Mouse (Mus musculus) cerebellum, postnatal 36 days (tissue): Measurements from ENCODE around the gene Ctrl.
"Not testable (repeated sequence)": the region's sequence is repeated elsewhere in the genome, so short reads cannot be mapped to it uniquely, and the experiment has no call there.

ENCODE experiments used
- DNase-seq, 2 experiments: peaks; one replicate each; pipeline ENCODE4 v3.0.0; 2021 to 2022; ENCODE audit warnings: mixed read lengths in 2 of 2

Ctrl gene

DNA sequence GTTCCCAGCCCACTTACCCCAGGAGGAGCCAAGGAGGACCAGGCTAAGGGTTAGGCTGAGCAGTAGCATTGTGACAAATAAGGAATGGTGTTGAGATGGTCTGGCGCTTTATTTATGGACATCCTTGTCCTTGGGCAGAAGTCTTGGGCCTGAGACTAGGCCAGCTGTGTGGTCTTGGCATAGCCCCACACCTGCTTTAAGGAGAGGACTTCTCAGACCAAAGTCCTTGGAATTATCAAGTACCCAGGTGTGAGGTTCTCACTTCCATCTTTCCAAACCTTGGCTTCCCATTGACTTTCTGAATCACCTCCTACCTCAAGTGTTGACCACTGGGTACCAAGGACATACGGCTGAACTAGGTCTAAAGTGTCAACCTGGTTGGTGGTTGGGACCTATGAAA is at the start of gene Ctrl:
TSS of gene Ctrl (minus strand) at position 101 of the 400 bp plus-strand sequence.
- no peak for DNase-seq

DNA sequence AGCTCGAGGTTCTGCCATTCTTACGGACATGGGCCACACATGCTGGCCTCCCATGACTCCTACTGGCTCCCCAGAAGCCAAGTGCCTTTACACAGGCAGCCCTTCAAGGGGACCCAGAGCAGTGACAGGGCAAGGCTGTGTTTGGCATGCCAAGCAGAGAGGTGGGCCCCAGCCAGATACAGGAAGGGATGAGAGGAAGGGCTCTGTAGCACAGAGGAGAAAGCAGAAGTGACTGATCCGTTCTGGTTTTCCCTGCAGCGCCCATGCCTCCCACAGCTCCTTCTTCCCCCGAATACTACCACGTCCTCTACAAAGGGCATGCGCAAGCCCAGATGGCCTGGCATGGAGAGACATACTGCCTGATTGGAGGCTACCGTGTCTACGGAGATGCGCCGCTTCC is 49.7 kb upstream of the Ctrl start:
- DNase-seq = not testable (repeated sequence)

DNA sequence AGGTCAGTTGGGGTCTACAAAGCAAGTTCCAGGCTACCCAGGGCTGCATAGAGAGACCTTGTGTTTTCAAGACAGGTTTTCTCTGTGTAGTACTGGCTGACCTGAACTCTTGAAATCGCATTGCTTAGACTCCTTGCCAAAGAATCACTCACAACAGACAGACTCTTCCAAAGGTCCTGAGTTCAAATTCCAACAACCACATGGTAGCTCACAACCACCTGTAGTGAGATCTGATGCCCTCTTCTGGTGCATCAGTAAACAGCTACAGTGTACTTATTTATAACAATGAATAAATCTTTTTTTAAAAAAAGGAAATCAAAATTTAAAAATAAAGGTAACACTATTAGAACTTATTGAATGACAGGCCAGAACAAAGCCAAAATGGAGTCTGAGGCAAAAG is 47.5 kb upstream of the Ctrl start:
- no peak for DNase-seq

GRCm38 (mm10) chr8:105979325-105979724 is 45.7 kb upstream of the Ctrl start, which contains the start of gene Dpep3:
Gene Dpep3 (minus strand): TSS chr8:105979429.
- no peak for DNase-seq

DNA sequence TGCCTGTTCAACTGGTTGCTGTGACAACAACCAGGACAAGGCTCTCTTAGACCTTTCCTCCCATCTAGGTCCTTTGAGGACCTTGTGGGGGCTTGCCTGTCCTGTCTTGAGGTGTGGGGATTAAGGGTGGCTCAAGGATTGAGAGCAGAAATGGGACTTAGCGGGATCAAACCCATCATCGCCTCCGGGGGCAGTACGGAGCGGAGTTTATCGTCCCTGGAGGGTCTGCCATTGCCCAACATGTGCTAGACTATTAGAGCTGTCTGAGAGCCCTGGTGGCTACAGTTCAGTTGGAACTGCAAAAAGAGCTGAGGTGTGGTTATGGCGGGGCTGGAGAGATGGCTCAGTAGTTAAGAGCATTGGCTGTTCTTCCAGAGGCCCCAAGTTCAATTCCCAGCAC is 41.7 kb upstream of the Ctrl start:
- no peak for DNase-seq

- no peak for DNase-seq
These were observed 37.5 kb upstream of the Ctrl start for GRCm38 (mm10) chr8:105971019-105971720.

DNA sequence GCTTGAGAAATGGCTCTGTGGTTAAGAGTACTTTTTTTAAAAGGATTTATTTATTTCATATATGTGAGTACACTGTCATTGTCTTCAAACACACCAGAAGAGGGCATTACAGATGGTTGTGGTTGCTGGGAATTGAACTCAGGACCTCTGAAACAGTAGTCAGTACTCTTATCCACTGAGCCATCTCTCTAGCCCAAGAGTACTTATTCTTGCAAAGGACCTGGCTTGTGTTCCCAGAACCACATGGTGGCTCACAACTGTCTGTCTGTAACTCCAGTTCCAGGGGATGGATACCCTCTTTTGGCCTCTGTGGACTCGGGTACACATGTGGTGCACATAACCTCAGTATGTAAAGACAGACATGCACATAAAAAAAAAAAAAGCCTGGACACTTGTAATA is 35.7 kb upstream of the Ctrl start:
- DNase-seq = no peak

- no peak for DNase-seq
These were observed 33.1 kb upstream of the Ctrl start for GRCm38 (mm10) chr8:105966692-105967311.

- peak in 1 of 2 experiments; percentile 27 for DNase-seq
These were observed 32.3 kb upstream of the Ctrl start, which contains the start of gene Slc12a4 for GRCm38 (mm10) chr8:105965905-105966341. Gene Slc12a4 (minus strand): TSS chr8:105966097.

DNA sequence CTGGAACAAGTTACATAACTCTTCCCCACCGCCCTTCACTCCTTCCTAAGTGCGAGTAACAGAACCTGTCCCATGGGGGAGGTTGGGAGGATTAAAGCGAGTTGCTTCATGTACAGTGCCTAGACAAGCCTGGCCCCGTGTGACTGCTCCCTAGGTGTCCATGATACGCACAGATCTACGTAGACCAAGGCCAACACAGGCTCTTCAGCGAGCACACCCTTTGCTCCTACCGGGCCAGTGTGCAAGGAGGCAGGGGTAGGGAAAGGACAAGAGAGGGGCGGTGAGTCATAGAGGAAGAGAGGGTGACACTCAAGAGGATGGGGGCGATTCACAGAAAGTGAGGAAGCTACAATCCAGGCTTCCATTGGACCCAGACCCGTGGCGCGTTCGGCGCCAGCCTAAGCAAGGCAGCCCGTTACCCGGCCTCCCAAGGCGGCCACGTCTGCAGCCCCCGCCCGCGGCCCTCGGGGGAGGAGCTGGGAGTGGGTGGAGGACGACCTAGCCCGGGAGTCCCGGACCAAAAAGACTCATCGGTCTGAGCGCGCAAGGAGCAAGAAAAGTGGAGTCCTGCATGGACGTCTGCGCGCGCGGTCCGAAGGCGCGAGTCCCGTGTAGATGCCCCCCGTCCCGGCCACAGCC is 31.7 kb upstream of the Ctrl start:
- DNase-seq = no peak

DNA sequence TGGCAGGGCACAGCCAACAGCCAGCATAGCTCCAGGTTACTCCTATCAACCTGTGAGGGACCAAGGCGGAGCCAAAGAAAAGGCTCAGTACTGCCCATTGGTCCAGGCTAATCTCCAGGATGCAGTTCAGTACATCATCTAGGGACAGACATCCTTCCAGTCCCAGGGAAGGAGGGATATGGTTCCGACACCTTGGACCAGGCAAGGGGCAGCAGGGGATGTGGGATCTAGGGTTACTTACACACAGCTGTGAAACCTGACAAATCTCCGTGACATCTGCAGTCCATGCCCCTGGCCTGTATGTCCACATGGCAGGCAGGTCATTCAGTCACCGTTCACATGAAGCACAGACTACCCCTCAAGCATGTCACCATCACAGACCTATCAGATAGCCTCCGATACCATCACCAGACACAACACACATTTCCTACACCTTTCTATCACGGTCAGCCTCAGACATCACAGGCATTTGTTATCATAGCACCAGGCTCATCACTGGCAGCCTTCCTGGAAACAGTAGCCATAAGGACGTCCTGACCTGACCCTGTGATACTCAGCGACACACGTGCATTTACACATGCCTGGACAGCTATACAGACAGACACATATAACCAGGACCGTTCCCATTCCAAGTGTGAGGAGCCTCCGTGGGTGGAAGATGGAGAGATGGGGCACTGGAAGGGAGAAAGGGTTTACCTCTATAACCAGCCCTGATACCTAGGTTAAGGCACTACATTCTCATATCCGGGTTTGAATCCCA is 31.0 kb upstream of the Ctrl start:
- DNase-seq = no peak

DNA sequence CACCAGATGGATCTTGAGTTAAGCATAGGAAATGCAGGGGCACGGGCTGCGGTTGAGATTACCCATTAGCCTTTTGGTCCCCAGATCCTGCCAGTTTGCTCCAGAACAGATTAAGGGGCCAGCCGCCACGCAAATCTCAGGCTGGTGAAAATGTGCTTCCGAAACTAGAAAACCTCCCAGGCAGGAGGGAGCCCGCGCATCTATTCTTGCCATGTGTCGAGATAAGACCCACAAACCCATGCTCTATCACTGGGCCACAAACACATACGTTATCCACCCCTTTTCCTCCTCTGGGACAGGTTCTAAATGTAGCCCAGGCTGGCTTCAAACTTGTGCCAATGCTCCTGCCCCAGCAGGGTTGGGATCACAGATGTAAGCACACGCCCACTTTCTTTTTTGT is 27.9 kb upstream of the Ctrl start:
- no peak for DNase-seq

DNA sequence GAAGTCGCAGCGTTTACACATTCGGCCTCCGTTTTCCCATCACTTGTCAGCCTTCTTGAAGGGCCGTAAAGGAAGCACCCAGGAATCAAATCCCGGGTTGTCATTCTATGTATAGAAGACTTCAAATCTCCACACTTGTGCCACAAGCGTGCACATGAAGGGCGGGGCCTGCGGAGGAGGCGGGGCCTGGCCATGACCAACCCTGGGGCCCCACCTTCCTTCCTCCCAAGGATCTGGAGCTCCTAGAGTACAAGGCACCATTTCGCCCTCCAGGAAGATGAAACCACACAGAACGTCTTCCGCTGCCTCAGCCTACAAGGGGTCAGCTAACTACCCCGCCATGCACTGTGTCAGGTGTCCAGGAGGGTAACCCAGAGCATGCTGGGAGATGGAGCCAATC is 27.4 kb upstream of the Ctrl start:
- DNase-seq = no peak

DNA sequence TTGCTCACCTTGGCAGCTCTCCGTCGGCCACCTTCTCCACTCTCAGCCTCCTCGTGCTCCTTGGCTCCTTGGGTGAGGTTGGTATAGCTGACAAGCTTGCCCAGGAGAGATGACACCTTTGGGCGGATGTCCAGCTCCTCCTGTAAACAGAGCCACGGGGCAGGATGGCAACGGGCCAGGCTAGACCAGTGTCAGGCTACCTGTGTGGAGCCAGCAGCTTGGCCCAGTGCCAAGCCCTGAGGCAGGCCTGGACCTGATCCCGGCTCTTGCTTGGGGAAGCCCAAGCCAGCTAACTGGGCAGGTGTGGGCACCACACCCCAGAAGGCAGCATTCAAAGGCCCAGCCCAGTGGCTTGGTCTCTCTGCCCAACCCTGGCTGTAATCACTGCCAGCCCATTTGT is 25.7 kb upstream of the Ctrl start:
- DNase-seq = peak; percentile 83 to 89

DNA sequence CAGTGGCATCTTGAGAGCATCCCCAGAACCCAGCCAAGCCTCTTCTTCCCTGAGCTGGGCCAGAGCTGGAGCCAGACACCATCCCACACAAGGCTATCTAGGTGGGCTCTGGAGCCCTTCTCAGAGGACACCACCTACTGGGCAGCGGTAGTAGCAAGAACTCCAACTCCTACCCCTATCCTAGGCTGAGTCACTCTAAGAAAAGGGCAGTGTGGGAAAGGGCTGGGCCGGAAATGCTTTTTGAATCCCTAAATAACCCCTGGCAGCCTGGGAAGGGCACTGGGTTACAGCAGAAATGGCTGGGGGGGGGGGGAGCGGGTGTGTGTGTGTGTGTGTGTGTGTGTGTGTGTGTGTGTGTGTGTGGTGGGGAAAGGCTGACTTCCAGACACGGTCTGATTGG is 24.2 kb upstream of the Ctrl start:
- no peak for DNase-seq

DNA sequence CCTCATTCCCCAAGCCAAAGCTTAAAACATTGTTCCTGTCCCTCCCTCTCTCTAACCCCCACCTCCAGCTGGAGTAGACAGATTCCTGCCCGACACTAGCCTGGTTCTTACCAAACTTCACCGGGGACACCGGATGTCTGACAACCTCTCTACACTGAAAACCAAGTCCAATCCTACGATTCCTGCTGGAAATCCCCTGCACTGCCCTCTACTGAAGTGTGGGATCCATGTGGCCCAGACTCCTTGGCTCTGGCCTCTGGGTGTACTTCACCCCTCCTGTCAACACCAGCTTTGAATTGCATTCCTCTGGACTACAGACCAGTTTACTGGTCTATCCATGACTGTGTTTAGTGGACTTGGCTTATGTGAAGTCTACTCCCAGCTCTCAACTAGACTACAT is 22.9 kb upstream of the Ctrl start:
- DNase-seq = no peak

DNA sequence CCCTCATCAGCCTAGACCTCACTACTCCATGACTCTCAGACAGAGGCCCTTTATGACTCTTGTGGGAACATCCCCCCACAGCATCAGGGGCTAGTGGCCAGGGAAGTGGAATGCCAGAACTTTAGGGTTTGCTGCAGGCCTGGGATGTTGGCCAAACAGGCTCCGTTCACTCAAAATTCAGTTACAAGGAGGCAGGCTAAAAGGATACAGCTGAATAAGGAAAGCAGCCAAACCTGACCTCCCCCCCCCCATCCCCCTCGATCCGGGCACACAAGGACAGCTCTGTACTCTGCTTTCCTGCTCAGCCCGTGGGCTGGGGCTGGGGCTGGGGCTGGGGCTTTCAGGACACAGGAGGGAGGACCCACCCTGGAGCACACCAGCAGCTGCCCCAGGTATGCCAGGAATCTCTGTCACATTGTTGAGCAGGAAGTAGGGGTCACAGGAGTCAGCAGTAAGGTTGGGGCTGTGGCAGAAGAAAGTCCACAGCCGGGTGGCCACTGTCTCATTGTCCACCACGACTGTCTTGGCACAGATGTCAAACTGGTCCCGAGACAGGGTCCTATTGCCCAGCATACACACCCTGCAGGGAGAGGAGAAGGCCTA is 17.5 kb upstream of the Ctrl start:
- no peak for DNase-seq

DNA sequence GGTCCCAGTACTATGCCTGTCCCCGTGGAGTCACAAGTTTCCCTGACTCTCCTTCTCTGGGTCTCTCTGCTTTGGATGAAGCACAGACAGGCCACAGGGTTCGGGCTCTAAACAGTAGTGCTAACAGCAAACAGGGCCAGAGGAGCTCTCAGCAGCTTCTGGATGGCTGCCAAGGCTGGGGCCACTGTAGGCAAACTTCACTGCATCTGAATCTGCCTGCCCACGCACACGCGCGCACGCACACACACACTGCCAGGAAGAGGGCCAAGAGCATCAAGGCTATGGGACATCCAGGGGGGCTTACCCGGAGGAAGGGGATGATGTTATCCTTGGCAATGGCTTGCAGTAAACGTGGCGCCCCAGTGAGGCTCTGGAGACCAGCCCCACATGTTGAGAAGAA is 15.7 kb upstream of the Ctrl start:
- peak; percentile 39 to 52 for DNase-seq

- no peak for DNase-seq
These were observed 9.7 kb upstream of the Ctrl start, which contains the start of gene Lcat for GRCm38 (mm10) chr8:105943321-105943739. Gene Lcat (minus strand): TSS chr8:105943382.

DNA sequence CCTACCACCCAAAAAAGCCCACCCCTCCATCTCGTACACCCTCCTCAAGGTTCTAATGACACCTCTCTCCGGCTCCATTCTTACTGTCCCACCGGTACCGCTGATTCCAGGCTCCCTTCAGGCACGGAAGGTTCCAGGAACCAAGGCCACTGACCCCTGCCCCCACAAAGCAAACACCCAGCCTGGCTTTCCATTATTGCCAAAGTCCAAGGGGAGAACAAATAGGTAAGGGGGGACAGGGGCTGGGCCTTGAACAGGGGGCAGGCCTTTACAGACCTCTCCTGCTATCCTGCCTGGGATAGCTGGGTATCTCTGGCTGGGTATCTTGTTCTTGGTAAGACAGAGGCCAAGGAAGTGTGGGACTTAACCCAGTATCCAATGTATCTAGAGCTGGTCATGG is 8.9 kb upstream of the Ctrl start:
- DNase-seq = no peak

DNA sequence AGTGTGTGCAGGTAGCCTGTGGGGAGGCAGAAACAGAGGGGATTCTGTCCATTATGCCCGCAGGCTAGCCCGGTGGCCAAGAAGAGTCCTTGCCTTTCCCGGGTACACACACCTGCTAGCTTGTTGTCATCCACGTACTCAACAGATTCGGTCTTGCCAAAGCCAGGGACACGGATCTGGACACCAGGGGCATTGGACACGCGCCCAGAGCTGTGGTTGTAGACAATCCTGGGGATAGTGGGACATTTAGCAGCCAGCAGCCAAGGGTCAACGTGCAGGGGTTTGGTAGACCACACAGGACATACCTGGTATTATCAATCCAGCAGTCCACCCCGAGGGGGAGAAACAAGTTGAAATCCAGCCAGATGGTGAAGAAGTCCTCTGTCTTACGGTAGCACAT is 8.4 kb upstream of the Ctrl start:
- DNase-seq = no peak

DNA sequence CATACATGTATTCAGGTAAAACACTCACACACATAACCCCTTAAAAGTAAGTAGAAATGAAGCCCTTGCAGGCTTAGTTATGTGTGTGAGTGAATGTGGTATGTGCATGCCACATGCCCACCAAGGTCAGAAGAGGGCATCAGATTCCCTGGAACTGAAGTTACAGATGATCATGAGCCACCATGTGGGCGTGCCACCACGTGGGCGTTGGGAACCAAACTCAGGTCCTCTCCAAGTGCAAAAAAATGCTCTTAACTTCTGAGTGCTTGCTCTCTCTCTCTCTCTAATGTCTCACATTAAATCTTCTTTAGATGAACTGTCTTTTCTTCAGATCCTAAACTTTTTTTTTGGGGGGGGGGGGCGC is 4.6 kb upstream of the Ctrl start, which contains the start of gene Psmb10:
TSS of gene Psmb10 (minus strand) at position 139 of the 364 bp plus-strand sequence.
- no peak for DNase-seq
